Mouse (Mus musculus) CH12.LX (cell line): Measurements from ENCODE around the gene Slc2a8.

Source experiments
- CTCF ChIP-seq, 2 experiments: IDR thresholded peaks in 1 of 2; conservative IDR thresholded peaks in 1 of 2; 2 replicates each; pipeline ENCODE4 v1.5.1; 2011 to 2012; ENCODE audit warnings: low read depth in 2 of 2, low read length in 2 of 2, improper control_type of control experiment in 1 of 2, inconsistent platforms in 1 of 2, mild to moderate bottlenecking in 1 of 2, moderate library complexity in 1 of 2
- HCFC1 ChIP-seq: IDR thresholded peaks from 2 replicates; pipeline ENCODE4 v1.6.1; 2012; ENCODE audit warnings: low read depth, mild to moderate bottlenecking, inconsistent platforms, low read length, improper control_type of control experiment
- MAX ChIP-seq: IDR thresholded peaks from 2 replicates; pipeline ENCODE4 v1.6.1; 2011; ENCODE audit warnings: low read length, improper control_type of control experiment
- NELFE ChIP-seq: IDR thresholded peaks from 2 replicates; pipeline ENCODE4 v1.6.1; 2011; ENCODE audit warnings: low read depth, low read length, improper control_type of control experiment
- POLR2A ChIP-seq: IDR thresholded peaks from 2 replicates; pipeline ENCODE4 v1.6.1; 2011; ENCODE audit warnings: low read depth, mild to moderate bottlenecking, improper control_type of control experiment, low read length
- UBTF ChIP-seq: IDR thresholded peaks from 2 replicates; pipeline ENCODE4 v1.6.1; 2012; ENCODE audit warnings: low read depth, mild to moderate bottlenecking, inconsistent platforms, low read length, improper control_type of control experiment, moderate library complexity
- USF1 ChIP-seq: IDR thresholded peaks from 2 replicates; pipeline ENCODE4 v1.6.1; 2014; ENCODE audit warnings: low read depth, mild to moderate bottlenecking, inconsistent platforms, low read length, improper control_type of control experiment
- USF2 ChIP-seq: conservative IDR thresholded peaks from 2 replicates; pipeline ENCODE4 v1.6.1; 2011; ENCODE audit warnings: low read depth, low read length, improper control_type of control experiment

GRCm38 (mm10) chr2:33024564-33024963, 42.7 kb upstream of the Slc2a8 start:
- no peak for TF ChIP-seq CTCF (conservative IDR thresholded peaks at IDR 0.05 in 1 of 2, IDR thresholded peaks at IDR 0.05 in 1 of 2; ENCODE audit: low read depth in 2 of 2, low read length in 2 of 2)
- no peak for TF ChIP-seq MAX
- TF ChIP-seq POLR2A: no peak
- no peak for TF ChIP-seq USF1
- no peak for TF ChIP-seq HCFC1
- TF ChIP-seq UBTF: no peak
- TF ChIP-seq USF2: no peak
- no peak for TF ChIP-seq NELFE
